Mouse (Mus musculus): ENCODE measurements around the gene Swap70. TPM values are rescaled to one million over a fixed set of nuclear protein-coding genes. Genes with fewer than 3 reads are reported as not detected.

Gene Swap70
- polyA plus RNA-seq, 1 experiment = 4.9 TPM

DNA sequence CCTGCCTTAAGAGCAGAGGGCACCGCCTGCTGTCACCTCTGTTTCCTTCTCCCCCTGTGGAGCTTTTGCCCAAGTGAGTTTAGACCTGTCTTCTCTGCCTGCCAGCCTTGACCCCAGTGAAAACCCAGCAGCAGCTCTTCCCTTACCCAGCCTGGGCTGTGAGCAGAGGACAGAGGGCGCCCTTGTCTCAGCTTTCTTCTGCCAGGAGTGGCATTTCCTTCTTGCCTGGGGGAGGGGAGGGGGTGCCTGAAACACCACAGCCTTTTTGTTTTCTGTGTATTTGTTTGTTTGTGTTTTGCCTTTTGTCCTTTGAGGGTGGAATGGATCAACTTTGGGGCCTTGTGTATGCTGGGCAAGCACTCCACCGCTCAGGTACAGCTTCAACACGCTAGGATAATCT, 50.9 kb downstream of the Swap70 start:
- Histone ChIP-seq H3K4me1 (ENCODE audit: control insufficient read depth, insufficient read depth, insufficient read length, low read length) (peaks cover 8% of the 10 kb centered on the region; the same call in 1 of the 2 replicates), H3K4me3 (ENCODE audit: insufficient read depth, low read depth, low read length) (no peak overlapping the region), H3K27ac (replicated peaks; ENCODE audit: low read depth, low read length) (no peak overlapping the region)

DNA sequence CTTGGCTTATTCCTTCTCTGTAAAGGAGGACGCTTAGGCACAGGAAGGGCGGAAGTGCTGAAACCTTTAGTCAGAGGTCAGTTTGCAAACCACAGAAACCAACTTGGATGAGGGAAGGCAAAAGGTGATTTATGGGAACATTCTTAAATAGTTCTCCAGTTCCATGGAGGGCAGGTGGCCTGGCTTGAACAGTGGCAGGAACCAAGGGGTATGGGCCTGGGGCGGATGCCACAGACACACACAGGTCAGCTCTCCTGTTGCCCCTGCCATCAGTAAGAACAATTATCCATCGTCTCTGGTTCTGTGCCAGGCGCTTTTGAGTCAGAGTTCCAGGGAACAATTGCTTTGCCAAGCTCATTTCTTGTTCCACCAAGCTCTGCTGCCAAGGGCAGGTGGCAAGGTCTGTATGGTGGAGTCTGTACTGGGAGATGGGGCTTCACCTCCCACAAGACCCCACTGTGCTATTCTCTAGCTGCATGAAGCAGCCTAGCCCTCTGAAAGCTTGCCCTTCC, 56.3 kb downstream of the Swap70 start:
- H3K27ac ChIP-seq (replicated peaks; ENCODE audit: low read depth, low read length) = no peak overlapping the region
- no peak overlapping the region for H3K4me3 ChIP-seq (ENCODE audit: insufficient read depth, low read depth, low read length)
- H3K4me1 ChIP-seq (ENCODE audit: control insufficient read depth, insufficient read depth, insufficient read length, low read length) = 0 out of 2 replicates have a peak, but pooled peaks cover 3% of the 10 kb centered on the region

DNA sequence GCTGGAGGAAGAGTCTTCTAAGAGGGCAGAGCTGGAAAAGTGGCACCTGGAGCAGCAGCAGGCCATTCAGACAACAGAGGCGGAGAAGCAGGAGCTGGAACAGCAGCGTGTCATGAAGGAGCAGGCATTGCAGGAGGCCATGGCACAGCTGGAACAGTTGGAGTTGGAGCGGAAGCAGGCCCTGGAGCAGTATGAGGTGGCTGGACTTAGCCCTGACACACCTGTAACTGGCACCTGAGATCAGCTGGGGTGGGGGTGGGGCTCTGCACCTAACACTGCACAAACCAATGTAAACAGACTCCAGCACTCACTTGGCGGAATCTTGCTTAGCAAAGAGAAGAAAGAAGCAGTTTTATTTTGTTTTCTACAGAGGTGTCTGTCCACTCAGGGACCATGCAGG, 57.7 kb downstream of the Swap70 start:
- Histone ChIP-seq H3K27ac (replicated peaks; ENCODE audit: low read depth, low read length) (no peak overlapping the region), H3K4me1 (ENCODE audit: control insufficient read depth, insufficient read depth, insufficient read length, low read length) (0 out of 2 replicates have a peak, but pooled peaks cover 3% of the 10 kb centered on the region), H3K4me3 (ENCODE audit: insufficient read depth, low read depth, low read length) (no peak overlapping the region)

DNA sequence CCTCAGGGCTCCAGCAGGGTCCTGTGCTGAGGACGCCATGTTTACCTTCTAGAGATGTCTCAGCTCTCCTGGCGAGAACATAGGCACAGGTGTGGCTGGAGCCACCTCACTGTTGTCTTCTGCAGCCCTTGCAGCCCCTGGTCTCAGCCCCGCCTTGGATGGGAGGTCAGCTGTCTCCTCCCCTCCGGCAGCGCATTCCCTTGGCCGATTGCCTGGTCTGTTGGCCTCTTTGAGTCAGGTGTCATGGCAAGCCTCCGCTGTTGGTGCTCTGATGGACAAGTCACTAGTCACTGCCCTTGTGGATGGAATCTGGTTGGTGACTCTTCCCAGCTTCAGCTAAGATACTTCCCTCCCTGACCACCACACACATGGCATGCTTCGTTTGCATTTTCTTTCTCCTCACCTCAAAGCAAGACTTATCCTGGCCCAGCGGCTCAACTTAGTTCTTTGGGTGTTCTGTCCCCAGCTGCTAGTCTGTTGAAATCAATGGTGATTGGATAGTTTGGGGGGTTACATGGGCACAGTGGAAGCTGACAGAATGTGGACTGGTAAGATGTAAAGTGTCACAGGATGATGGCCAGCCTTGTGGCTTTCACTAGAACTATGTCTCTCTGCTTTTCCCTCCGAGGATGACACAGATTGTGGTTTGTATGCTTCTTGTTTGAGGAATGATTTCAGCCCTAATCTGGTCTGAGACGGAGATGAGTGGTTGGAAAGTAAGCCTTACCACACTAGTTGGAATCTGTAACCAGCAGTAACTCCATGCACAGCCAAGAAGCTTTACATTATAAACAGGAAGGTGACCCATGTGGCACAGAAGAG, 60.1 kb downstream of the Swap70 start:
- Histone ChIP-seq H3K4me1 (ENCODE audit: control insufficient read depth, insufficient read depth, insufficient read length, low read length) (0 out of 2 replicates have a peak, but pooled peaks cover 2% of the 10 kb centered on the region), H3K27ac (replicated peaks; ENCODE audit: low read depth, low read length) (no peak overlapping the region), H3K4me3 (ENCODE audit: insufficient read depth, low read depth, low read length) (no peak overlapping the region)

DNA sequence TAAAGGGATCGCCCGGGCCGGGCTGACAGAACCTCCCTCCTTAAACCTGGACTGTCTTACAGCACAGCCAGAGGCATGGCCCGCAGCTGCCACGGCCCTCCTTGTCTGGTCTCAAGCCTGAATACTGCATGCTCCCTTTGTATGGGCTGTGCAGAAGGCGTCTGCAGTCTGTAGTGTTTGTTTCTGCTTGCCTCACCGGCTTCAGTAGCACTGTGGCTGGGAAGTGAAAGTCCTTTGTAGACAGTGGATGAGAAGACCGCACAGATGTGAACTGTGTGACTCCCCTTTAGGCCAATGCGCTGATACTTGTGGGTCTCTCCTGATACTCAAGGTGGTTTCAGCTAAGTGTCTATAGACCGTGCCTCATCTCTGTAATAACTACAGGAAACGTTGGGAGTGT, 61.3 kb downstream of the Swap70 start:
- Histone ChIP-seq H3K27ac (replicated peaks; ENCODE audit: low read depth, low read length) (no peak overlapping the region), H3K4me3 (ENCODE audit: insufficient read depth, low read depth, low read length) (no peak overlapping the region), H3K4me1 (ENCODE audit: control insufficient read depth, insufficient read depth, insufficient read length, low read length) (peaks cover 2% of the 10 kb centered on the region; the same call in 1 of the 2 replicates)

DNA sequence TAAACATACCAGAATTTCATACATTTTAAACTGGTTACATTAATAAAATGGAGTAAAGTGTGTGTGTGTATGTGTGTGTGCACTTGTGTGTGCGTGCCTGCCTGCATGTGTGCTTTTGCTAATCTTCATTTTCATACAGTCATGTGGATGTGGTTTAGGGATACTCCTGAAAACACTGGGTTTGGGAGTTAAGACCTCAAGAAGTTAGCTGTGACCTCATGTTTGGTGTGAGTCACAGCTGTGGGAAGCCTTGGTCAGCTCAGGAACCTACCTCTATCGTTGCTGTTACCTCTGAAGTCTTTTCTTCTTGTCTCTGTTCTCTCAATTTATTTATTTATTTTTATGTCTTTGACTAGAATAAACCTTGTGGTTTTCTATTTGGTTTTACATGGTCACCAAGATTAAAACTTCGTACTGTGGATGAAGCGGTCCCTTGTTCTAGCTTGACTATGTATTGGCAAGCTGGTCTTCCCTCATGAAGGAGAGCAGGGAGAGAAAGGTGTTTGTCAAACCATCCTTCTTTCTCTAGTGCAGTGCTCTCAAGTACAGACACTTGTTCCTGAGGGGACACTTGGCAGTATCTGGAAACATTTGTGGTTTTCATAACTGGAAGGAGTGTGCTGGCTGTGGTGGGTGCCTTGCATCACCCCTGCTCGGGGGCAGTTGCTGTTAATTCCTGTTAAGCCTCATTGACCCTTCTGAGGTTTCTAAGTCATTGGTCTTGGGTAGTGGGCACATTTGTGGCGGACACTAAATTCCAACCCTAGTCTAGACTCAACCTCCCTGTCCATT, 62.2 kb downstream of the Swap70 start:
- Histone ChIP-seq H3K27ac (replicated peaks; ENCODE audit: low read depth, low read length) (no peak overlapping the region), H3K4me3 (ENCODE audit: insufficient read depth, low read depth, low read length) (no peak overlapping the region), H3K4me1 (ENCODE audit: control insufficient read depth, insufficient read depth, insufficient read length, low read length) (peaks cover 5% of the 10 kb centered on the region)

DNA sequence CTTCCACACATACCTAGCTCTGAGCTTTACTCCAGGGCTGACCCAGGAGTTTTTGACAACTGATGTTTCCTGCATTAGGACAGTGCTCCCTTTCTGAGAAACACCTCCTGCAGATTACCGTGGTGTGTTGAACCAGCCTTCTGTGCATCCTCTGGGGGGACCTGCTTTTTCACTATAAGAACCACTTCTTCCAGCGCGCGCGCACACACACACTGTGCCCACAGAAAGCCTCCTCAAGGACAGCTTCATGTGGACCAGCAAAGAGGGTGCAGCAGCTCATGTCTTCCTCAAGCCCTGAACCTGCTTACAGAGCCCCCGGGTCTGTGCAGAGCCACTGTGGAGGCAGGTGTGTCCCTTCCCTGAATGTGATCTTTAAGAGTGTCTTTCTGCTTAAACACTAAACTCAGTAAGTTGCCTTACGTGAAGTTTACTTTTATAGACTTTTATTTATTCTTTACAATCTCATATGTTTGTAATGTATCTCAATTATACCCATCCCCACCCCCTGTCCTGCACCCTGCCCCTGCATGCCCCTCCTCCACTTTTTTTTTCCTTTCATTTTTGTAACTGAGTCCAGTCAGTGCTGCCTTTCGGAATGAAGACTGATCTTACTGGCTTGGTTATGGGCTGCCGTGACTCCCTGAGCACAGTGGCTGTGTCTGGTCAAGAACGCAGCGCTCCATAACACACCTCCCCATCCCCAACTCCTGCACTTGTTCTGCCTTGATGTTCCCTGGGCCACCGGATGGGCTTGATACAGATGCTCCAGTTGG, 63.8 kb downstream of the Swap70 start:
- Histone ChIP-seq H3K4me1 (ENCODE audit: control insufficient read depth, insufficient read depth, insufficient read length, low read length) (peaks cover 7% of the 10 kb centered on the region), H3K27ac (replicated peaks; ENCODE audit: low read depth, low read length) (no peak overlapping the region), H3K4me3 (ENCODE audit: insufficient read depth, low read depth, low read length) (no peak overlapping the region)

DNA sequence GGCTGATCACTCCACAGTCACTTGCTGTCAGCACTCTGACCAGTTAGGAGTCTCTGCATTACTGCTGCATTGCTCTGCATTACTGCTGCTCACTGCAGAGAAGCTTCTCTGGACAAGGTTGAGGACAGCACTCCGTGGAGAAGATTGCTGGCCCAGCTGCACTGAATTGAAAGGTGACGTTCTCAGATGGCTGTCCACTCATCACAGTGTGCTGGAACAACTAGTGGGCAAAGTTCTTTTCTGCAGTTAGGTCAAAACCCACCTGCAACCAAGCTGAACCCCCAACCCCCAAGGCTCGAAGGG, 64.3 kb downstream of the Swap70 start:
- H3K4me3 ChIP-seq (ENCODE audit: insufficient read depth, low read depth, low read length) = no peak overlapping the region
- H3K27ac ChIP-seq (replicated peaks; ENCODE audit: low read depth, low read length) = no peak overlapping the region
- H3K4me1 ChIP-seq (ENCODE audit: control insufficient read depth, insufficient read depth, insufficient read length, low read length) = peaks cover 7% of the 10 kb centered on the region

DNA sequence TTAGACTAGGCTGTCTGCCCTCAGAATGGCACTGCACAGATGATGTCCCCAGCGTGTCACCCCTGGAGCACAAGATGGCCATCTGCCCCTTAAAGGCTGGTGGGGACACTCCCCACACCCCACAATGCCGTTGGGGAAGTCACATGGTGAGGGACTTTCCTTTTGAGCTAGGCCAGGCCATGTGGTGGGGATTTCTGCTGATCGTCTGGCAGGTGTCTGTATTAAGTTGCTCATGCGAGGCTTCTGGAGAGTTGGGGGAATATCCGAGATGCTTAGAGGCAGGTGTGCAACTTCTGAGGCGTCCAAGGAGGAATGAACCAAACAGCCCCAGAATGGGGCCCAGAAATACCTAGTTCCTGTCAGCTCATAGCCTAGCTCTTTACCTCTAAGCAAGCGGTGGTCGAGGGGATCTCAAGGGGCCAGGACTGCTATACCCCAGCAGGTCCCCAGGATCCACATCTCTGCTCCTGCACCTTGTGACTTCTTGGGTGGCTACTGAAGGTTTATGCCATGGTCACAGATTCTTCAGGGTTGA, 64.8 kb downstream of the Swap70 start:
- Histone ChIP-seq H3K4me3 (ENCODE audit: insufficient read depth, low read depth, low read length) (no peak overlapping the region), H3K4me1 (ENCODE audit: control insufficient read depth, insufficient read depth, insufficient read length, low read length) (peaks cover 7% of the 10 kb centered on the region)

DNA sequence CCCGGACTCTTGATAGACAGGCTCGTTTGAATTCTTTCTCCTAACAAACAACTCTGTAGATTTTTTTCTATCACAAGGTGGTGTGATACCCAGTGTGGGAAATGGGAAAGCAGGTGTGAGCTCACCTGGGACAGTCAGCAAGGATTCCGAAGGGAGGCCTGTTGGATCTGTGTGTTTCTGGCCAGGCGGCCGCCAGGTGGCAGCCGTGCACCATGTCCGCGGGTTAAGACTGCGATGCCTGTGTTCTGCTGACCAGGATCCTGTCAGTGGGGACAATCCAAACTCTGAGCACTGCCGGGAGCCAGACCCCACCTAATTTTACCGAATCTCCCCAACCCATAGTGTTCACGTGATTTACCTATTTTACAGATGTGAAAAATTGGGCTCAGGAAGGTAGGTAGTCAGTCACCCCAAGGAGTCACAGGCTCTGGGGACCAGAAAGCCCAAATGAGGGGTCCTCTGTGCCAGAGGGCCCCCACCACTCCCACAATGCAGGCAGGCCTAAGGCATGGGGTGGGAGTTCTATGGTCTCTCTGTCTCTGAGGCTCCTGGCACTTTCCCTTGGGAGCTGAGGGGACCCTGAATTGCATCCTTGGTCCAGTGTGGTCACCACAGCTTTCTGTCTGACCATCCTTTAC, 65.4 kb downstream of the Swap70 start:
- H3K4me1 ChIP-seq (ENCODE audit: control insufficient read depth, insufficient read depth, insufficient read length, low read length) = peaks cover 7% of the 10 kb centered on the region
- no peak overlapping the region for H3K4me3 ChIP-seq (ENCODE audit: insufficient read depth, low read depth, low read length)
- H3K27ac ChIP-seq (replicated peaks; ENCODE audit: low read depth, low read length) = no peak overlapping the region

More for the DNA sequence above, 64.8 kb downstream of the Swap70 start:
- no peak overlapping the region for H3K27ac ChIP-seq (replicated peaks; ENCODE audit: low read depth, low read length)

DNA sequence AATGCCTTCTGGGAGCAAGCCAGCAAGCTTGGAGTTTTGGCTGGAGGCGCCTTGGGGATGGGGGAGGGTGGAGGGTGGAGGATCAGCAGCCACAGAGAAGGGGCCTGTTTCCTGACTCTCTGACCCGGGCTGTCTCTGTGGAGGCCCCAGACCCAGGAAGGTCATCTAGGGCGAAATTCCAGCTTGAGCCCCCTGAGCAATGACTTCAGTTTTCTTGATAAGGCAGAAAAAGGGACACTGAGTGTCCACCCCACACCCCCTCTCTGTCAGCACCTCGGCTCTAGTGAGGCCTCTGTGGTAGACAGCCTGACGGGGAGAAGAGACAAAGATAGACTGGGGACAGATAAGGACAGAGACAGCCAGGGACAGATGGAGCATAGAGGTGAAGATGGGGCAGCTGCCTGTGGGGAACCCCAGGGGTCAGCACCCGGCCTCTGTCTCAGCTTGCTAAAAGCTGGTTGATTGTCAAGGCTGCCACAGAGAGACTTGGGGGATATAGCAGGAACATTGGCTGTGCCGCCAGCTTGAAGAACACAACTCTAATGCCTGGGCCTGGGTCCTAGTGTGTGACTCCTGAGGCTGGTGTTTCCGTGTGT, 66.1 kb downstream of the Swap70 start:
- Histone ChIP-seq H3K4me3 (ENCODE audit: insufficient read depth, low read depth, low read length) (no peak overlapping the region), H3K27ac (replicated peaks; ENCODE audit: low read depth, low read length) (no peak overlapping the region), H3K4me1 (ENCODE audit: control insufficient read depth, insufficient read depth, insufficient read length, low read length) (peaks cover 7% of the 10 kb centered on the region)

DNA sequence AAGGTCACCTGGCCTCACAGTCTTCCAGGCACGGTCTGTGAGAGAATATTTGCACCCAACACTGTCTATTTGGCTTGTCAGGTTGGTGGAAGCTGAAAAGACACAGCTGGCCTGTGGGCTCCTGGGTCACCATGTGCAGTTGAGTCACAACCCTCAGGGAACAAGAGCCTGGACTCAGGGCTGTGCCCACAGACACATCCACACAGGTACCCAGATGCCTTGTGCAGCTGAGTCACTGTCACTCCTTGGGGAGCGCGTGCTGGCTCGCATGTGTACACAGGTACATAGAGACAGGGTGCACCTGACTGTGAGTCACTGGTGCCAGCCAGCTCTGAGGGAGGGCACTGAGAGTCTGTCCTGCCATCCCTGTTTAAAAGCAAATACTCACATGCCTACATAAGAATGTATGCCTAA, 66.7 kb downstream of the Swap70 start:
- Histone ChIP-seq H3K4me1 (ENCODE audit: control insufficient read depth, insufficient read depth, insufficient read length, low read length) (peaks cover 7% of the 10 kb centered on the region), H3K4me3 (ENCODE audit: insufficient read depth, low read depth, low read length) (no peak overlapping the region), H3K27ac (replicated peaks; ENCODE audit: low read depth, low read length) (no peak overlapping the region; the same call in 1 of the 2 replicates)

DNA sequence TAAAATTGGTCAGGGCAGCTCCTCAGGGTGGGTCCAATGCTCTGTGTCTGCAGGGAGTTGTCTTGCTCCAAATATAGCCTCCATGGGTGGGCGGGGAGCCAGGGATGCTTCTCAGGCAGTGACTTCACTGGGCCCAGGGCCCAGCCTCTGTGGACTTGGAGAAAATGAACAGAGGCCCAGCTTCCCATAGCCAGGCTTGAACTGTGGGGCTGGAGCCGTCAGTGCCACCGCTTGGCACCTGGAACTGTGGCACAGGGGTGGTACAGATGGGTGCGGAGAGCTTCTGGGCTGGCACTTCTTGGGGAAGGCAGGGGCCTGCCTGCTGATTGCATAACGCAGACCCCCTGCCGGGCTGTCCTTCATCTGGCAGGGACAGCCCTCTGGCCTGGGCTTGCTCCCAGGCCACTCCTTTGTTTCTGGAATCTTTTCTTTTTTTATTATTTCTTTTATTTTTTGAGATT, 67.2 kb downstream of the Swap70 start:
- no peak overlapping the region for H3K4me3 ChIP-seq (ENCODE audit: insufficient read depth, low read depth, low read length)
- peak overlapping the region; percentile 89 for H3K27ac ChIP-seq (replicated peaks; ENCODE audit: low read depth, low read length)
- peaks cover 7% of the 10 kb centered on the region for H3K4me1 ChIP-seq (ENCODE audit: control insufficient read depth, insufficient read depth, insufficient read length, low read length)

DNA sequence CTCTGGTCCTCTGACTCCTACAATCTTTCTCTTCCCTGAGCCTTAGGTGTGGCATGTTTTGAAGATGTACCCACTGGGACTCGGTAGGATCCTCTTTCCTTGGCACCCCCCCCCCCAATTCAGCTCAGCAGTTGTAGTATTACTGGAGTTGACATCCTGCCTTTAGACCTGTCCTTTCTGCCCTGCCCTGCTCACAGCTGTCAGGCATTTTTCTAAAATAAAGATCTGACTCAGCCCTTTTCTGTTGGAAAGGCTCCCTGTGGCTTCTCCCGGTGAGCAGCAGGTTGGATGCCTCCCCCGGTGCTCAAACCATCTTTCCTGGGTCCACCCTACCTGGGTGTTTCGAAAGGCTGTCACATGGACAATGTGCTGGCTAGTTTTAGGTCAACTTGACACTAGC, 68.1 kb downstream of the Swap70 start:
- Histone ChIP-seq H3K4me1 (ENCODE audit: control insufficient read depth, insufficient read depth, insufficient read length, low read length) (peaks cover 7% of the 10 kb centered on the region), H3K27ac (replicated peaks; ENCODE audit: low read depth, low read length) (0 out of 2 replicates have a peak overlapping the region, but pooled peaks have one; percentile 5), H3K4me3 (ENCODE audit: insufficient read depth, low read depth, low read length) (no peak overlapping the region)

Measured in brown adipose tissue, adult 24 weeks (tissue).